Mouse (Mus musculus) granulocyte monocyte progenitor cell, adult 5-6 weeks (primary cell): Measurements from ENCODE around the gene Kcna10. TPM values are rescaled to one million over a fixed set of nuclear protein-coding genes. Genes with fewer than 3 reads are reported as not detected.

Source experiments
- ATAC-seq: replicated peaks from 2 replicates; pipeline ENCODE4 v1.8.0; 2016; ENCODE audit warnings: mild to moderate bottlenecking, moderate TSS enrichment, inconsistent platforms; ENCODE audit not compliant: poor library complexity, severe bottlenecking
- total RNA-seq, 2 experiments: library from RNA; stranded (forward) in 1 of 2; stranded (reverse) in 1 of 2; fragments of 200-712, 200-1000 nt in 1 of 2; fragments of >200 nt in 1 of 2; fragmentation: Nextera tagmentation in 1 of 2; gene quantifications; 2 replicates each; pipeline ENCODE4 v1.2.3; 2014 to 2017

Gene Kcna10
- total RNA-seq, 2 experiments from 2014 or later, result not detected

GRCm38 (mm10) chr3:107238471-107238980, 55.7 kb downstream of the Kcna10 start:
- ATAC-seq, result no peak

- ATAC-seq, result no peak
These were observed 56.8 kb downstream of the Kcna10 start, which contains the start of gene Prok1 for GRCm38 (mm10) chr3:107239607-107240006. Gene Prok1, minus strand, starts transcription at chr3:107239707.

GRCm38 (mm10) chr3:107241389-107242094, 58.7 kb downstream of the Kcna10 start:
- ATAC-seq, result peak; percentile 59

Other genes starting within 250 kb of the Kcna10 start
- gene Kcna3, start 146.9 kb upstream of the Kcna10 start, total RNA-seq (2014; fragmentation: Nextera tagmentation), result 8.4 and 15.0 TPM in 2 replicates
- 4.4 and 5.1 TPM in 2 replicates for gene Kcna3, start 146.9 kb upstream of the Kcna10 start, total RNA-seq (2017)
- not detected in 2 replicates for gene Kcna2, start 81.9 kb upstream of the Kcna10 start, total RNA-seq (2014; fragmentation: Nextera tagmentation)
- gene Kcna2, start 81.9 kb upstream of the Kcna10 start, total RNA-seq (2017), result 0.04 TPM in 1 of 2 replicates, not detected in the other
- gene Cym, start 38.7 kb downstream of the Kcna10 start, total RNA-seq (2014; fragmentation: Nextera tagmentation), result not detected in 2 replicates
- not detected in 2 replicates for gene Cym, start 38.7 kb downstream of the Kcna10 start, total RNA-seq (2017)
- not detected in 2 replicates for gene A630076J17Rik, start 47.6 kb downstream of the Kcna10 start, total RNA-seq (2014; fragmentation: Nextera tagmentation)
- not detected in 2 replicates for gene A630076J17Rik, start 47.6 kb downstream of the Kcna10 start, total RNA-seq (2017)
- gene Prok1, start 56.7 kb downstream of the Kcna10 start, total RNA-seq (2014; fragmentation: Nextera tagmentation), result not detected in 2 replicates
- gene Prok1, start 56.7 kb downstream of the Kcna10 start, total RNA-seq (2017), result not detected in 2 replicates
- gene Lamtor5, start 95.8 kb downstream of the Kcna10 start, total RNA-seq (2014; fragmentation: Nextera tagmentation), result 125 and 167 TPM in 2 replicates
- gene Lamtor5, start 95.8 kb downstream of the Kcna10 start, total RNA-seq (2017), result 57.3 and 64.8 TPM in 2 replicates
- gene Slc16a4, start 108.2 kb downstream of the Kcna10 start, total RNA-seq (2014; fragmentation: Nextera tagmentation), result not detected in 2 replicates
- not detected in 2 replicates for gene Slc16a4, start 108.2 kb downstream of the Kcna10 start, total RNA-seq (2017)
- gene Rbm15, start 150.6 kb downstream of the Kcna10 start, total RNA-seq (2014; fragmentation: Nextera tagmentation), result 46.9 and 51.3 TPM in 2 replicates
- 28.4 and 32.1 TPM in 2 replicates for gene Rbm15, start 150.6 kb downstream of the Kcna10 start, total RNA-seq (2017)